Mouse (Mus musculus) layer of hippocampus, postnatal 10 days (tissue): ENCODE measurements around the gene Plekhb1. TPM values are rescaled to one million over a fixed set of nuclear protein-coding genes. Genes with fewer than 3 reads are reported as not detected.

Experiments
- total RNA-seq, 2 experiments: library from RNA; stranded (reverse); gene quantifications; 2 replicates each; pipeline ENCODE4 v1.2.3; 2021

Gene Plekhb1
- total RNA-seq, 2 experiments from 2014 or later = 28.9 to 36.8 TPM

Other genes with a start within 250 kb of the Plekhb1 start
- gene Ucp3, start 189.4 kb downstream of the Plekhb1 start, total RNA-seq = 1 to 10 TPM in 1 of 2 experiments, under 1 TPM in 1; 0.65 to 1.3 TPM
- gene Ucp2, start 169.1 kb downstream of the Plekhb1 start, total RNA-seq = 10 to 100 TPM; 58.2 to 66.6 TPM
- under 1 TPM; 0.50 to 0.87 TPM for gene Dnajb13, start 147.5 kb downstream of the Plekhb1 start, total RNA-seq
- gene Coa4, start 125.3 kb downstream of the Plekhb1 start, total RNA-seq = 1 to 10 TPM; 5.9 to 6.9 TPM
- 100 to 1,000 TPM; 297 to 364 TPM for gene Rab6a, start 55.0 kb downstream of the Plekhb1 start, total RNA-seq
- 10 to 100 TPM; 54.8 to 55.3 TPM for gene Mrpl48, start 54.1 kb downstream of the Plekhb1 start, total RNA-seq
- 100 to 1,000 TPM; 228 to 260 TPM for gene Fam168a, start 44.2 kb upstream of the Plekhb1 start, total RNA-seq
- gene Relt, start 201.0 kb upstream of the Plekhb1 start, total RNA-seq = 1 to 10 TPM; 8.1 to 9.7 TPM